Mouse (Mus musculus) kidney, adult 2 months (tissue): Measurements from ENCODE around the gene Csn1s2b.

ENCODE experiments used
- CTCF ChIP-seq: fragments of 200-500 bp; conservative IDR thresholded peaks from 2 replicates; pipeline ENCODE4 v1.5.1; 2011; ENCODE audit warnings: low read depth, mild to moderate bottlenecking, control low read depth, low read length, moderate library complexity, mixed read lengths; ENCODE audit not compliant: insufficient read depth, insufficient read length
- POLR2A ChIP-seq: fragments of 200-500 bp; IDR thresholded peaks from one replicate; pipeline ENCODE4 v1.6.1; 2011; ENCODE audit warnings: low read depth, low read length, control low read depth

DNA sequence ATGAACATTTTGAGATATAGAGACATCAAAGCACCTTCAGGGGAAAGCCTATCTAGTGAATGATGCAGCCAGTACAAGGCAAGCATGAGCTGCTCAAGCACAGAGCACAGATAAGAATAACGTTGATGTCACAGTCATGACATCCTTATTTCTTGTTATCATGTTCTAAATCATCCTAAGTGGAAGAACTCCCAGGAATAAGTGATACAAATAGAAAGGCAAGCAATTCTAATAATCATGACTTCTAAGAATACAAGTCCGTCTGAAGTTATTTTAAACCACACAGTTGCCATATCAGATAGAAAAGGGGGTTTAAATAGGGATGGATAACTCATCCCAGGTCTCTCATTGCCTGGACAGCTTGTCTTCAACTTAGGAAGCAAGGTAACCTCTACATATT is at the start of gene Csn1s2b:
- TF ChIP-seq CTCF (no peak), POLR2A (no peak)
